Mouse (Mus musculus) mouse trophoblast stem cell (cell line): ENCODE measurements around the gene Igf1r.
"Not testable (repeated sequence)": the region's sequence is repeated elsewhere in the genome, so short reads cannot be mapped to it uniquely, and the experiment has no call there.

ENCODE experiments used
- in situ Hi-C, 2 experiments: fragments of 300-500 bp; cut with MseI, MboI; formaldehyde crosslinking; loops; 2 replicates in 1 of 2; 3 replicates in 1 of 2; pipeline ENCODE4 v1.15.1; 2025

Gene Igf1r

DNA sequence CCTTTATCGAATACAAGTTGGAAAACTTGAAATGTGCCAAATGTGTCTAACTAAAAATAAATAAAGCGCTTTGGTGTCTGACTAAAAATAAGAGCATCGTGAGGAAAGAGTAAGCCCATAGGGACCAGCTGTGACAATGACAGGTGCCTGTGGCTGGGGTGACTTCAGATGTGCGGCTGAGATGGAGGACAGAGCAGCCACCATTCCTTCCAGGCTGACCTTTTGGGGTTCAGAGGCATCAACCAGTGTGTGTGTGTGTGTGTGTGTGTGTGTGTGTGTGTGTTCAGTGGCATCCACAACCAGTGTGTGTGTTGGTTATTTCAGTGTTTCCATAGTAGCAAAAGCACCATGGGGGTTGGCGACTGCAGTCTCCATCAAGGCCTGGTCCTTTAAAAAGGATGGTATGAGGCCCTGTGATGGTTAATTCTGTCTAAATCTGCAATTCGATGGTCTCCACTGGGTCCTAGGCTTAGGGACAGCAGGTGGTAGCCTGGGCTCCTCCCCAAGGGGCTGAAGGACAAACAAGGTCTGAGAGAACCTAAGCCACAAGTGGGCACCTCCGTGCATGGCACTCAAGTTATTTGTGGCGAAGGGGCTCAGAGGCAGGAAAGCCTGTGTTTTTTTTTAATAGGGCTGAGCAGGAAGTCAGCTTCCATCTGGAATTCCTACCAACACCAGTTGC is 310.9 kb downstream of the Igf1r start:
- in situ Hi-C loops, result no loop called here

DNA sequence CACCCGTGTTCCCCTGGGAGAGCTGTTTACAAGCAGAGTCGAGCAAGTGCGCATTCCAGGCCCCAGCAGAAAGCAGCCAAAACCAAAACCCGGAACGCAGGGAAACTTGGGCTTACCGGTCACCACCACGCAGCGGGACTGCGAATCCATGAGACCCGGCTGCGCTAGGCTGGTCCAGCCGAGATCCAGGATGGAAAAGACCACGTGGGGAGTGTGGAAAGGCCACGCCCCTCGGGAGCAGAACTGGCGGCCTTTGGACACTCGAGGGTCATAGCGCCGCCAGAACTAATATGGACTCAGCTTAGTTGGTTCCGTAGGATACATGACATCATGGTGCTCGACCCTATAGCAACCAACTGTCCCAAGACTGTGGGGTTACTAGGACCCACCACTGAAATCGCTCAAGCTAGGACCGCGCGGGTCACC is 311.4 kb downstream of the Igf1r start, which contains the start of gene Pgpep1l:
TSS of gene Pgpep1l (minus strand) at position 206 of the 426 bp plus-strand sequence.
- in situ Hi-C loops, result no loop called here

DNA sequence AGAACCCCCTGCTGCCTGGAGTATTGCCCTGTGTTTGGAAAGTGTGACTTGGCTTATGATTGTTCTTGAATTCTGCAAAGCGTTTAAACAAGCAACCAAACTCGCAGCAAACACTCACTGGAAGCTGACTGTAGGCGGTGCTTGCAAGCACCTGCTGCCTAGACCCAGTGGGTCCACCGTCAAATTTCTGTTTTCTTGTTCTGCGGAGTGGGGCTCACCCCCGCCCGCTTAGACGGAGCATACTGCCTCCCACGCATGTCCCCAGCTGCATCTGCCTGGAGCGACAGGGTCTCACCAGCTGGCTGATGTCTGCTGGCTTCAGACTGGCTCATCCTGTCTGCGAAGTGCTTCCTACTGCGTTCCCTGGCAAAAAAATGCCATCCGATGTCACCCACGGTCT is 311.9 kb downstream of the Igf1r start:
- in situ Hi-C loops, result no loop called here

DNA sequence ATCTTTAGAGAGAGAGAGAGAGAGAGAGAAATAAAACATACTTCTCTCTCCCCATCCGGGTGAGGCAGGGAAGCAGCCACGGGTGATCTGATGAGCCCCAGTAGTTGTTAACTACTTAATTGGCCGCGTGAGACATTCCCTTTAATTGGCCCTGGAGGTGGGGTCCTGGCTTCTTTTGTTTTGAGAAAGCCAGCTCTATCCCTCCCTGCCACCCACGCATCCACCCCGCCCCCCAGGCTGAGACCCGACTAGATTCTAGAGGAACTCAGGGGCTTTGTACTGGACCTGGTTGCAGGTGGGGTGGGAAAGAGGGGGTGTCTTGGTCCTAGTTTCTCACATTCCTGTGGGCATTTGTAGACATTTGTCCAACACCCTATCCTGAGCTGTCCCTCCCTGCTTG is 312.8 kb downstream of the Igf1r start:
- in situ Hi-C loops, result no loop called here

DNA sequence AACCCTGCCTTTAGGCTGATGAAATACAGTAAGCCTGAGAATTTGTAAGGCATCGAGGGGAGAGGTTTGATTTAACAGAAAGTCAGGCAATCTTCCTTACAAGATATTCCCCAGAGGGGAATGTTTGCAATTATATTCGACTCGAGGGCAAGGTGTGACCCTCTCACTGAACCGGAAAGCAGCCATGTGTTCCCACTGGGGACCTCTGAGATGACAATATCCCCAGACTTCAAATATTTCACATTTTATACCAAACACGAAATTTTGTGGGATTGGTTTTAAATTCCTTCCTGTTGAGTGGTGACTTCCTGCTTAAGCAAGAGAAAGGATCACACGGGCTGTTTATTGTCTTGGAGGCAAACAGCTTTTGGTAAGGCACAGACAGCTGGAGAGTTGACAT is 314.1 kb downstream of the Igf1r start:
- in situ Hi-C loops, result no loop called here

DNA sequence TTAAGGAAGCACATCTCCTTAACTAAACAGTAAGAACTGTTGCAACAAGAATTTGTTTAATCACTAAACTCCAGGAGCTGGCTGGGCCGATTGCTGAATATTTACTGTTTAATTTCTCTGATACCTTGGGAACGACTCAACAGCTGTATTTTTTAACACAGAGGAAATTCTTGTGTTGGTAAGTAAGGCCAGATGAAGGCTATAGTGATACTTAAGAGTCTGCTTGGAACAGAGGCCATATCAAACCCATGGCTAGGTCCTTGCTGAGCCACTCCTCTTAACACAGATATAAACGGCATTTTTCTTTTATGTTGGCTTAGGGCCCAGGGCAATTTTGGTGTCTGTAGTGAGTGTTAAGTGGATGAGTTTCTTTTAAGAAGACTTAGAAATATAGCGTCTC is 317.9 kb downstream of the Igf1r start:
- in situ Hi-C loops, result no loop called here

DNA sequence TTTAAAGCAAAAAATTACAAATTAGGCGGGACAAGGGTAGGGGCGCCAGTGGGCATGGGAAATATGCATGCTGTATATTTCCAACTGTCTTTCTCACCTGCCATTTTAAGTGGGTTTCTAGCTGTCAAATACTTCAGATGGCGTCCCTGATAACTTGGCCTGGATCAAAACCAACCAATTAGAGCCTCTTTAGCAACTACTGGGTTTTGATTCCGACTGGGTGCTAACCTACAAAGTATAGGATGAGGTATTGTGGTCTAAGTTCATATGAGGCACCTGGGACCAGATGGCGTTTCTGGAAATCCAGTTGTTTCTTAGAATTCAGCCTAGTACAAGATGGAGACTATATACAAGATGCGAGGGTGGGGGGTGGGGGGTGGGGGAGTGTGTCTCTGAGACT is 319.2 kb downstream of the Igf1r start:
- in situ Hi-C loops, result no loop called here

DNA sequence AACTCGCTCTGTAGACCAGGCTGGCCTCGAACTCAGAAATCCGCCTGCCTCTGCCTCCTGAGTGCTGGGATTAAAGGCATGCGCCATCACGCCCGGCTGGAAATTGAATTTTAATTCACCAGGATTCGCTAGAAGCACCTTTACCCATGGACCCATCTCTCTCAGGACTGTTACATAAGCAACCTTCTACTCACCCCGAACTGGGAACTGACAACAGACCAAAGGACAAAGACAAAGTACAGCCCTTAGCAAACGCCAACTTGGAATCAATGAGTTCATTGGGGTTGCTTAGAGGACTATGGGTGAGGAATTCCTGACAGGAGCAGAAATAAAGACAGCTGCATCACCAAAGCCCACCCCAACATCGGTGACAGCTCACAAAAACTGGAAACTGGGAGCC is 320.0 kb downstream of the Igf1r start:
- in situ Hi-C loops, result no loop called here

DNA sequence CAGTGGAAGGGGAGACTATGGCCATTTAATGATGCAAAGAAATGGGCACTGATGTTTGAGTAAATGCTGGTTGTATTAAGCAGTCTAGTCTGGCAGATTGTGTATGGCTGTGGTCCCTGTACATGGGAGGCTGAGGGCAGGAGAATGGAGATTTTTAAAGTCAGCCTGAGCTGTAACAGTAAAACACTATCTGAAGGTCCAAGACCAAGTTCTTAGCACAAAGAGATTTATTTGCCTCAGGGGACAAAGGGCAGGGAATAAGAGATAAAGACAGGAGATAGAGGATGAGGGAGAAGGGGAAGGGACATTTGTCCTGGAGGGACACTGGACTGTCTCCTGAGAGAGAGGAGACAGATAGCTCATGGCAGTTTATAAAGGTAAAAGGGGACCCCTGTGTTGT is 320.9 kb downstream of the Igf1r start, which contains the start of gene Fam169b:
TSS of gene Fam169b (plus strand) at position 325 of the 400 bp plus-strand sequence.
- in situ Hi-C loops, result no loop called here

DNA sequence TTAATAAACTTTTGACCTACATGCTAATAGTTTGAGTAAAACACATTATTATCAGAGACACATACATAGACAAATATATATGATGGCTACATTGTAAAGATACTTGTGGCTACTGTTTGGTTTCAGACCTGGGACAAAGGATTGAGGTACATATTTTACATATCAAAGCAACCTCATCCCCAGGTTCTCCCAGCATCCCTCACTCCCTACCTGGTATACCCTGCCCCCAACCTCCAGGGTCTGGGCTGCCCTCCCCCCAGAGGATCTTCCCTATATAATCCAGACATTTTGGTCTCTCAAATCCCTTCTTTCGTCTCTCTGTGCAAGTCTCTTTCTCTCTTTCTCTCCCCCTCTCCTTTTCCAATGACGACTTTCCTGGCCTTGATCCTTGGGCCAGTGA is 321.6 kb downstream of the Igf1r start:
- in situ Hi-C loops, result no loop called here

DNA sequence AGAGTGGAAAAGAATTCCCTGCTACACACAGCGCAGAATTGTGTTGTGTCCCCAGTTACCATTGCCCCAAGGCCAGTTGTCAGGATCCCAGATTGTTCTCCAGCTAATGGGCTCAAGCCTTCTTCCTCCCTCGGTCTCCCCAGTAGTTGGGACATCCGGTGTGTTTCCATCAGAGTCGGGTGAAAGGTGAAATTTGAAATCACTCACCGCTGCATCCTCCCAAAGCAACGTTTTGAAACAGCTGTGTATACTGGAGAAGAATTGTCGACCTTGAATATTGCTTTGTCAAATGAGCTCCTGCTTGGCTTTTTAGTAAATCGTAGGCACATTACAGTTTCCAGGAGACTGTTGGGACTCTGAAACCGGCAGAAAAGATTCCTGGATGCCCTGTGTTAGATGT is 322.3 kb downstream of the Igf1r start:
- in situ Hi-C loops, result no loop called here

DNA sequence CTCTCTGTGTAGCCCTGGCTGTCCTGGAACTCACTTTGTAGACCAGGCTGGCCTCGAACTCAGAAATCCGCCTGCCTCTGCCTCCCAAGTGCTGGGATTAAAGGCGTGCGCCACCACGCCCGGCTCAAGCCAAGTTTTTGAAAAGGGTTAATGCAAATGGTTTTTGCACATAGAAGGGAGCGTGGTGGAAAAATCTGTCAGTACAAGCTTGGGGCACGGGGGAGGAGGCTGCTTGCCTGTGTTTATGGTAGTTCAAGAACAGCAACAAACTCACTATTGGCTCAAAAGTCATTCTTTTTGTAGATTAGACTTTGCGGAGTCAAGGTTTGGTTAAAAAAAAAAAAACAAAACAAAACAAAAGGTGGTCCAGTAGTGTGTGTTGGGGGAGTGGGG is 322.8 kb downstream of the Igf1r start:
- in situ Hi-C loops, result not testable (repeated sequence)

DNA sequence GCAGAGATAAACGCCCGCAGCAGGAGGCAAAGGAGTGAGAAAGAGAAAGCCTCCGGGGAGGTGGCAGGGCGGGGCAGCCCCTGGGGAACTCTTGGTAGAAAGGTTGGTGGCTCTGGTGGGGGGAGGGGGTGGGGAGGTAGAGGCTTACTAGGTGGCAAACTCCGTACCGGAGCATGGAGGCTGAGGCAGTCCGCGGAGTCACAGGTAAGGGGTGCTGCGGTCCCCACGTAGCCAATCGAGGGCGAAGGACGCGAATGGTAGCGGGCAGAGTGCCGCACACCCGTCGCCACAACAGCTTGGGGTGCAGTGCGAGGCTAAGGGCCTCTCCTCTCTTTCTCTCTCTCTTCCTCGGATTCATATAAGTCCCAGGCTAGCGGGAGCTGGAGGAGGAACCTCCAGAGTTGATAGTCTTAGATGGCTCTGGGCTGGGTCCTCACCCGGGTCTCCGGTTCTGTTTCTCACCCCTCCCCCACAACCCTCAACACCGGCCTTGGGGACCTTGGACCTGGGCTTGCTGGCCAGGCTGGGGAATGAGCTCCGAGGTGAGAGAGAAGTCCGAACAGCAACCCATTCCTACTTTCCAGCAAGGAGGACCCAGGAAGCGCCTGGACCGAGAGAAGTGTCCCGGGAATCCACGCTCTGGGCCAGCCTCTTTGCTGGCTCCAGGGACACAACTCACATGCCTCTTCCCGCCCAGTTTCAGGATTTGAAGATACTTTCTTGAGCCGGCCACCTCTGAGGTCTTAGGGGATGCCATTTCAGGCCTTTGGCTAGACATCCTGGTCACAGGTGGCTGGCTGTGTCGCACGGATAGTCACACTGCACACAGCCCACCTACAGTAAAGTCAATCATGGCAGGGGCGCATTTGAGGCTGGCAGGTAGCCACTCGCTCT is 323.5 kb downstream of the Igf1r start:
- in situ Hi-C loops, result no loop called here

DNA sequence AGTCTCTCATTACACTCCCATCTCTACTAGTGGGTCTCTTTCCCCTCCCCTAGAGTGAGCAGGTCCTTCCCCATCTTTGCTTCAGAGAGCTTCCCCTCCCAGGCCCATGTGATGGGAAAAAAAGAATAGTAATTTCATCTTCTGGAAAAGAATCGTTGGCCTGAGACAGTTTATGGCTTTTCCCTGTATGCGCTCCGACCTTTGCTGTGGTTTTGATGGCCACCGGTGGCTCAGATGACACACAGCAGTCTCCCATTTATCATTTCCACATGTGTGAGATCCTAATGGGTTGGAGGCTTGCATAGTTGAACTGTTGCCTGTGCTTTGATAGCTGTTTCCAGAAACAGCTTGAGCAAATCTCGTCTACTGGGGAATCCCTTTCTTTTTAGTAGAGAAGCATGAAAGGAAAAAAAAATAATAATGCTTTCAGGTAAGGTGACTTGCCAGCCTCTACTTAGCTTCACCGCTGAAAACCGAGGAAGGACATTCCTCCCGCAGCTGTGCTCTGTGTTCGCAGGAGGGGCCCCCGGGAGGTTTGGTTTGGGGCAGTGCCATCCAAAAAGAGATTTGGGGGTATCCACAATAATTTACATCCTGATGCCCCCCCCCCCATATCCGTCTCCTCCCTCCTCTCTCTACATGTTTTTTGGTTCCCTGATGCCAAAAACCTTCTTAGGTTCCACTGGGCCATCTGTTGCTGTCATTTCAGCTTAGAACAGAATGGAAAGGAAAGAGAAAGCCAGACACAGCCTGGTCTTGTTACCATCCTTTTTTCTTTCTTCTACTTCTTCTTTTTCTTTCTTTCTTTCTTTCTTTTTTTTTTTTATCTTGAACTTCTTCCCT is 324.6 kb downstream of the Igf1r start:
- in situ Hi-C loops, result no loop called here

DNA sequence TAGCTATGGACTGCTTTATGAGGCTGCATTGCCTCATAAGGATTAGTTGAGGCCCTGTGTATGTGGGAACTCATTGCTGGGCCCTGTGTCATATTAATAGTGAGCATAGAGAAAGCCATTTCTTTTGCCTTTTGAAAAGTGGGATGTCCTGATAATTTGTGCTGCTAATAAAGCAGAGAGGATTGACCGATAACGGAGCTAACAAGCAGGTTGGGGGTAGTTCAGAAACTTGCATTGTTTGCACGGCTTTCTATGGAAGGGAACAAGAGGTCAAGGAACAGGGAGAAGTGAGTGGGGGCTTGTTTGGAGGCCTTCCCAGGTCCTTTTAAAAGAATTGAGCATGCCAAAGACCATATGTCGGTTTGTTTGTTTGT is 325.3 kb downstream of the Igf1r start:
- in situ Hi-C loops, result no loop called here

DNA sequence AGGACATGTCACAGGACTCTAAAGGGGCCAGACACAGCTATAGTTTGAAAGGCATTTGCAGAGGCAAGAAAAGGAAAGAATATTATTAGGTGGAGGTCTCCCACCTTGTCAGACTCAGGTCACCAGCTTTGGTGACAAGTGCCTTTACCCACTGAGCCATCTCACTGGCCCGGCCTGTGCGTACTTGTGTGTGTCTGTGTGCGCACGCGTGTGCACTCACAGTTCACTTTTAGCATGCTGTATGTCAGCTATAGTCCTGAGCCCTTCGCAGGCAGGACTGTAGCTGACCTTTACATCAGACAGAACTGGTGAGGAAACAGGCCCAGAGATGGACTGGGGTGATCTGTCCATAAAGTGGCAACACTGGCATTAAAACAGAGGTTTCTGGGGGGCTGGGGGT is 325.8 kb downstream of the Igf1r start:
- in situ Hi-C loops, result no loop called here

DNA sequence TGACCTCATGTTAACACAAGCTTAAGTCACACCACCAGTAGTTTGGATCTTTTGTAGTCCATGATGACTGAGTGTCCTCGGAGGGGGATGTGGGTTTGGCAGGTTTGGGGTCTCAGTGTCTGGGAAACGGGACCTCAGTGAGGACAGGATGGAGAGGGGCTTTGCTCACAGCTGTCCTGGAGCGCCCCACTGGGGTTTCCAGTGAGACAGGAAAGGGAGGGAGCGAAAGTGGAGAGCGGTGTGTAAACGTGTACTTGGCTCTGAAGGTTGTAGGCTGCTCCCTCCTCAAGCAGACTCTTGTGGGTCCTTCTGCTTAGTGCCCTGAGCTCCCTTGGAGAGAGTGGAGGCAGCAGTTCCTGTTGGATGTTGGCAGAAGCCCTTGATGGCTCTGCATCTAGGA is 326.3 kb downstream of the Igf1r start:
- in situ Hi-C loops, result no loop called here

DNA sequence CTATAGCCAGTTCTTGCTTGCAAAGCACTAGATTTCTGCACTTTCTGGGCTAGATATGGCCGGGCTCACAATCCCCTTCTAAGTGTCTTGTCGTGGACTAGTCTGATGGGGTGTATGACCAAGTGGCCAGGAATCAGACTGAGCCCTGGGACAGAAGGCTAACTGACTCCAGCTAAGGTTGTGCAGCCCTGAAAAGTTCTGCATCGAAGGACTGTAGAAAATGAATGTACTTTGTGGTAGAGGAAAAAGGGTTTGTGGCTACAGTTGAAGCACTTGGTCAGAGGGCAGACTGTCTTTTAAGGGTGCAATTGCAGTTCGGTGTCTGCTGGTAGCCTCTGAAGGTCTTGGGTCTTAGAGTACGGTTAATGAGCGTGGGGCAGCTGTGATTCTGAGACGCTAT is 326.9 kb downstream of the Igf1r start:
- in situ Hi-C loops, result no loop called here

DNA sequence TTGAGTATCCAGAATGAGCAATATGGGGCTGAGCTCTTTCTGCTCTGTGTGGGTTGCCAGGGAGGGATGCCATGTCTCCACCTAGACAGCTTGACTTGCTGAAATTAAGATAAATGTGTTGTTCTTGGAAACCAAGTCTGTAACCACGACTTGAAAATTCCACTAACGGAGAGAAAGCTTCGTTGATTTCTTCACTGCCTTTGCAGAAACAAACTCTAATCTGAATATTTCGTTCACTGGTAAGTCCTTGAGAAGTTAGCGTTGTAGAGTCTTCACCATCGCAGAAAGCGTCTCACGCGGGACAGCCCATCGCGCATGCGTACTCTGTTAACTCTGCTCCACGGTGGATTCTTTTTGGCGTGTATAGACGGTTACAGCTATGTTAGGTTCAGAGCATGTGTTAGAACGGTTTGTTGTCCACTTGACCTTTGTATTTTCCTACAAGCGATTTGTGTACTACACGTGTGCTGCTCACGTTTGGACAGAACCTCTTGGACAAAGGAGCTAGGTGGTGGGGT is 327.8 kb downstream of the Igf1r start:
- in situ Hi-C loops, result no loop called here

DNA sequence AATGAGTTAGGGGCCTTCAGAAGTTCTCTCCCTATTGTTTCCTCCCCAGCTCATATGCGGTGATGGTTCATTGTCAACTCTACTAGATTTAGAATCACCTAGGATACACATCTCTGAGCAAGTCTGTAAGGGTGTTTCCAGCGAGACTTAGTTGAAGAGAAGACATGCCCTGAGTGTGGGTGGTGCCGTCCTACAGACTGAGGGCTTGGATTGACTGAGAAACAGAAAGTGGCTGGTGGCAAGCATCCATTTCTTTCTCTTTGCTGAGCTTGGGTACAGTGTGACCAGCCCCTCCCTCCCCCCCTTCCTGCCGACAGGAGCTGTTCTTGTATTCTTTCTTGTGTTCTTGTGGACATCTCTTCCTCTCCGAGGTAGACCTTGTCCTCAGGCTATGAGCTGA is 328.7 kb downstream of the Igf1r start:
- in situ Hi-C loops, result no loop called here

DNA sequence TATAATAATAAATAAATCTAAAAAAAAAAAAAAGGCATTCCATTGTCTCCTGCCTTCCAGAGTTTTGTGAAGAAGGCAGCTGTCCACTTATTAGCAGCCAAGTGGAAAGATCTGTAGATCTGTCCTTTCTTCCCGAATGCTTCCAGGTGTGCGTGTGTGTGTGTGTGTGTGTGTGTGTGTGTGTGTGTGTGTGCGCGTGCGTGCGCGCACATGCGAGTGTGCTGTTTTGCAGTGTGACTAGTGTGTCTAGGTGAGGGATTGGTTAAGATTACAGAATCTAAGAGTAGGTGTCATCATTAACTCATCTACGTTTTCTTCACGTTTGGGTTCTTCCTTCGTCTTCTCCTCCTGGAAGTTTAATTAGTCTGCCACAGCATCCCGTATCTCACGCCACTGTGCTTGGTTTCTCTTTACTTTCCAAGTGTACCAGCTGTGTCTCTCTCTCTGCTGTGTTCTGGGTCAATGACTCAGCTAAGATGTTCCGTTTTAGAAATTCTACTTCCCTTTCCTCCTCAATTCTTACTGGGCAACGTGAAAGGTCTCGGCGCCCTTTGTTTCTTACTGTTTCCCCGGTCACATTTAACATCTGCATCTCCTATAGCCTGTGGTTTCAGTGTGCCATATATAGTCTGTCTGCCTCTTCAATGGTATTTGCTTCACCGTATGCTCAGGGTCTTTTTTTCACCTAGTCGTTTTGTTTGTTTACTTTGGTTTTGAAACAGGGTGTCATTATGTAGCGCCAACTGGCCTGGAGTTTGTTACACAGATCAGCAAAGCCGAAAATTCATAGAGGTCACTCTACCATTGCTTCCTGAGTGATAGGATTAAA is 329.9 kb downstream of the Igf1r start:
- in situ Hi-C loops, result no loop called here
